Mouse (Mus musculus) heart, adult 8-10 months (tissue): ENCODE results near the gene Lrtm2. TPM values are rescaled to one million over a fixed set of nuclear protein-coding genes. Genes with fewer than 3 reads are reported as not detected.

Source experiments
- DNase-seq: peaks from one replicate; pipeline ENCODE4 v3.0.0; 2022; ENCODE audit warnings: low spot score
- total RNA-seq, 4 experiments: library from RNA; stranded (reverse); gene quantifications; 2 replicates each; pipeline ENCODE4 v1.2.4; 2022

Gene Lrtm2
- total RNA-seq, 4 experiments from 2014 or later, result 0.14 to 1.00 (median 0.23) TPM

- DNase-seq, result no peak
Measured at GRCm38 (mm10) chr6:119336124-119336523, 5.6 kb upstream of the Lrtm2 start.

DNA sequence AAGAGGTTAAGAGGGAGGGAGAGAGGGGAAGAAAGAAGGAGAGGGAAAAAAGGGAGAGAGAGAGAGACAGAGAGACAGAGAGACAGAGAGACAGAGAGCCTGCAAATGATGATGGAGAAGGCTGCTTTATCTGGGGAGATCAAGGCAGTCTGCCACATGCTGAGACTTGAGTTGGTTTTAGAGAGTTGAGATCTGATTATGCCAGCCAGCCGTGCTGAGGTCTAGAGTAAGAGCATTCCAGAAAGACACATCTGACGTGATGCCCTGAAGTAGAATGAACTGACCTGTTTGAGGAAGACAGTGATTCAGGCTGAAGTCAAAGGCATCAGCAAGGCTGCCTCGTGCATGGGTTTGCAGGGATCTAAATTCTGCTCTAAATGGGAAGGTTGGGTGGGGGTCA is 3.3 kb upstream of the Lrtm2 start:
- no peak for DNase-seq

DNA sequence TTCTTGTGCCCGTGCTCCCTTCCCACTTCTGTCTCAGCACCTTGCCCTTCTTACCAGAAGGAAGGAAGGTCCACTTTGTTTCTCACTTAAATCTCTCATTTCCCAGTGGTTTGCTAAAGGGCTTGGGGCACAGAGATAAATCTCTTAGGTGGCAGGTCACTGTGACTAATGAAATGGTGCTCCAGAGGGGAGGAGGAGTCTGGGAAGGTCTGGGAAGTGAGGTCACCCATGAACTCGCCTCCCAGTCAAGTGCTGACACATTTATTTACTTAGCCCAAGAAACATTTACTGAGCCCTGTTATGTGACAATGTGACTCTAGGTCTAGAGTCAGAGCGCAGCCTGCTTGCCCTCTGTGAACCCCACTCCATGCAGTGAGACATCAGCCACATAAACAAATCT is 2.6 kb upstream of the Lrtm2 start:
- DNase-seq, result no peak

- no peak for DNase-seq
Measured at GRCm38 (mm10) chr6:119332111-119332510, 1.5 kb upstream of the Lrtm2 start.

DNA sequence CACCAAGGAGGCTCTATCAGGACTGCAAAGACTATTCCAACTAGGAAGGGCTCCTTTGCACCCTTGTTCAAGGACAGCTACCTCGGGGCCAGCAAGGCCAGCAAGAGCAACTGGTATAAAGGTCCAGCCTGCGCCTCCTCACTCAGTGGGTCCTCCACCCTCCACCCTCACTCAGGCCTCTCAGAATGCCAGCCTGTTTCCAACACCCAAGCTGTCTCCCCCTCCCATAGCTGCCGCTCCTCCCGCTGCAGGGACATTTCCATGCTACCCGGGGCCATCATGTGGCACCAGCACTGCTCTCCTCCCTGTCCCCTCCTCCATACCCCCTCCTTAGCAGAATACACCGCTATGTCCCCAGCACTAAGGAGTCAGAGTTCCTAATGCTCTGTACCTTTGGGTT is 630 bp downstream of the Lrtm2 start:
- no peak for DNase-seq

DNA sequence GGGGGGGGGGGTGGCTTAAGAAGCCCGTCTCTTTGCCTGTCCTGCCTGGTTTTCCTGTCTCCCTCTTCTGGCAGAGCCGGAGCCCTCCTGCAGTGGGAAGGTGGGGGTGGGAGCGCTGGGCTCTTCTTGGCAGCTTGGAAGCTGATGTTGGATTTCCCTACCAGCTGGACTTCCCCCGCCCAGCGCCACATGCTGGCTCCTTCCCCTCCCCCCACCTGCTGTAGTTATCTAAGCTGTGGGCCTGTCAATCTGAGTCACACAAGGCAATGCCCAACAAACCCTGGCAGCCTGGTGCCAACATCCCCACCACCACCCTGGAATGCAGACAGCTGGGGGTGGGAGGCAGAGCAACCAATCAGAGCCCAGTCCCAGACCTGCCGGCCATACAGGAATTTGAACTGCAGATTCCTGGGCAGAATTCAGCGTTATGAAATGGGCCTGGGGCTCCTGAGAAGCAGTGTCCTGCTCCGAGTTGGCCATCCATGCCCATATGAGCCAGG is 1.3 kb downstream of the Lrtm2 start:
- DNase-seq, result no peak

- no peak for DNase-seq
Measured at GRCm38 (mm10) chr6:119328521-119329115, 1.9 kb downstream of the Lrtm2 start.

DNA sequence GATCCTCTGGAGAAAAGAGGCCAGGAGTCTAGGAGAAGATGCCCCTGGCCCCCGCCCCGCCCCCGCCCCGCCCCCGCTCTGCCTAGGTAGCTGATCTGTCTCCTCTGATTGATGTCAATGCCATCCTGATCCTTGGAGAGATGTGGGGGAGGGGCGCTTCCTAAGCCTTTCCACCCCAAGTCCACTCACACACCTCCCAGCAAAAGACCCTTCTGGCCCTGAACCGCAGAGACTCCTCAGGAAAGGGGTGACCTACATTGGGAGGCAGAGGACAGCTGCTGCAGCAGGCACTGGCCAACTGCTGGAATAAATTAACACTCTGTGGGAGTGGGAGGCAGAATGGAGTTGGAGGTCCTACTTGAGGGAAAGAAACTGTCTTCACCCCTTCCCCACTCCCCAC is 4.0 kb downstream of the Lrtm2 start:
- no peak for DNase-seq

DNA sequence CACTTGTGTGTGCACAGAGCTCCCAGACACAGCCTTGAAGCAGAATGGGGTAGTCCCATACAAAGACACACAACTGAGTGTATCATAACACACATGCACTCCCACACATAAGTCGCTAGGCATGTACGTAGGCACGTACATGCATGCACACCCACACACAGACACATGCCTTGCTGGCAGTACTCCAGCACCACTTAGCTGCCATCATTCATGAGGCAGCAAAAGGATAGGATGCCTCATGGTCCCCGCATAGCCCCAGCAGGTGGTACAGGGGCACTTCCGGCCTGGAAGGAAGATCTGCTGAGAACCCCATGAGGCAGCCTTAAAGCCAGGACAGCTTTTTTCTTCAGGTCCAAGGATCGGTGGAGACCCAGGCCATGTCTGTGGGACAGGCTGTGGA is 4.6 kb downstream of the Lrtm2 start:
- no peak for DNase-seq

DNA sequence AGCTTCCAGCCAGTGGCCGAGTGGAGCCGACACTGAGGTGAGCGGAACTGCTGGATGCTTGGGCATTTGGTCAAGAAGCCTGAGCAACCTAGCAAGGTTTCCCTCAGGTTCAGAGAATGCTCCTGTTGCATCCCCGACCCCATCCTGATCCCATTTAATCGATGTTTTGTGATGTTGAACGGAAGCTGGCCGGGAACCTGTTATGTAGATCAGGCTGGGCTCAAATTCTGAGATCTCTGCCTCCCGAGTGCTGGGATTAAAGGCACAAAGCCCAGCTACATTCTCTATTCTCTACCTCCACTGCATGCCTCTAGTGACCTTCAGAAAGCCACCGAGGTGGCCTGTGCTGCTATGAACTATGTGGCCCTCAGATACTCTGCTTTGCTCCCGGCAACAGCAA is 5.8 kb downstream of the Lrtm2 start:
- DNase-seq, result no peak

DNA sequence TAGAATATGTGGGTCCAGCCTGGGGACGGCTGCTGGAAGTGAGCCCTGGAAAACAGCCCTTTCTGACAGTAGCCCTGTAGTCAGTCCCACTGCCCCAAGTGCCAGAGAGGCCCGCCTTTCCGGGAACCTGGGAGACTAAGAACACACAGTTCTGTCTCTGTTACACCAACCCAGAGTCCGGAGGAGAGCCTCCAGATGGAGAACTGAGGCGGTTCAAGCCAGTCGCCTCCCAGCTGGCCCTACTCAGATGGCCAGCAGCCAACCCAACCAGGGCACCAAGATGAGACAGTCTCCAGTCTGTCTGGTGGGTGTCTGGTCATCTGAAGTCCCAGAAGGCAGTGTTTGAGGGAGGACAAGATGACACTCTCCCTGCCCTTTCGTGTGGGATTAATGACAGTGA is 8.8 kb downstream of the Lrtm2 start:
- no peak for DNase-seq

DNA sequence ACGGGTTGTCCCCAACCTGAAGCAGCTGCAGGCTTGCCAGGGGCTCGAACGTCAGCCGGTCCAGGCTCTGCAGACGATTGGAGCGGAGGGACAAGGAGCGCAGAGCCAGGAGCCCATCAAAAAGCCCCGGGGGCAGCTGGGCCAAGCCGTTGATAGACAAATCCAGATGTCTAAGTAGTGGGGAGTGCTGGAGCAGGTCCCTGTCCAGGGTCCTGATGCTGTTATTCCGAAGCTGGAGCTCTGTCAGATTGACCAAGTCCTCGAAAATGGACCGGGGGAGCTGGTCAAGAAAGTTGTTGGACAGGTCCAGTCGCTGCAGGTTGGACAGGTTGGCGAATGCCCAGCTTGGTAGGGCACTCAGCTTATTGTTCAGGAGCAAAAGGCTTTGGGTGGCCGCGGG is 10.1 kb downstream of the Lrtm2 start:
- DNase-seq, result no peak

DNA sequence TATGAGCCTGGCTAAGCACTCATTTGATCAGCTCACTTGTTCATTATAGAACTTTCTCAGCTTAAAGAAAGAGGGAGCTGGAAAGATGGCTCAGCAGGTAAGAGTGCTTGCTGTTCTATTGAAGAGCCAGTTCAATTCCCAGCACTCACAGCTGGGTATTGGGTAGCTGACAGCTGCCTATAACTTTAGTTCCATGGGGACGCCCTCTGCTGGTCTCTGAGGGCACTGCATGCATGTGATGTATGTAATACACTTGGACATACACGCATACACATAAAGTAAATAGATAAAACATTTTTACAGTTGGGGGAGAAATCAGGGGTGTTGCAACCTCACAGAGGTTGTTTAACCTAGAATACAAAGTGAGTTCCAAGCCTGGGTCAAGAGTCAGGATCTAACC is 11.2 kb downstream of the Lrtm2 start:
- no peak for DNase-seq

DNA sequence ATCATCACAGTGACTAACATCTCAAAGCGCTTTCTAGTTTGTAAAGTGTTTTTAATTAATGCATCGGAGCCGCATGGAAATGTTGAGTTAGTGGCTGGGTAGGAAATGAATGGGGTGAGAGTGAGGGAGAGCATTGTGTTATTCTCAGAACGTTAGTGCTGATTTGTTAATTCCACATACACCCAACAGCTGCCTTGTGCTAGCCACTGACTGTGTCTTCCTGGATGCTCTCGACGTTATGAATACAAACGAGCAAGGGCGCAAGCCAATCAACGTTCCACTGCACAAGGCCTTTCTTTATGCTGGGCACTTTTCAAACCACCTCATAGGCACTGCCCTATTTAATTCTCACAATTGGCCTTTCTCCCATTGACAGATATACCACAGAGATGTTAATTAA is 11.8 kb downstream of the Lrtm2 start:
- no peak for DNase-seq

DNA sequence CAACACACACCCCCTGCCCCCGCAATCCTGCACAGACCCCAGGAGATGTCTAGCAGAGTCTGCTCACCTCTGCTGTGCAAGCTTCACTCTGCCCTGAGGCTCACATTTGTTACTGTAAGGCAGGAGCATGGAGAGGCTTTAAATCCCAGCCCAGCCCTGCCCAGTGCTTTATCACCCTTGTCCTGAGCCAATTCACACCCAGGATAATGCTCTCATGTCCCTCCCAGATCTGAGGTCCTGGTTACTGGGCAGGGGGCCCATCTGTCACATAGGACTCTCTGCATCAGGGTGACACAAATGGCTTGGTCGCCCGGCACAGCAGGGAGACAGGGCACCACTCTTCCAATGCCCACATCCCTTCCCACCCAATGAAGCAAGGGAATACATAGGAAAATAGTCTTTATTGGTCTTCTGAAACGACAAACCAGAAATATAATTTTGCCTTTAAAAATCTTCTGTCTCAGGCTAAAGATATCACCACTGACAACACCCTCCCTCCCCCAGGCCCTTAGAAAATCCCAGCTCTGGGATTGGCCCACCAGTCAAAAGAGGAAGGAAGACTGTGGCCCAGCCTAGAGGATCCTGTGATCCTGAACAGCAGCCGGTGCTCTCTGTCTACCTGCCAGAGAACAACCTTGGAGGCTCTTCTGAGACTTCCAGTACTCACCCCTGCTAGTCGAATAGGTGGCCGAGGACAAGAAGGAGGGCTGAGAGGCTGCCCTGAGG is 15.7 kb downstream of the Lrtm2 start:
- DNase-seq, result no peak

DNA sequence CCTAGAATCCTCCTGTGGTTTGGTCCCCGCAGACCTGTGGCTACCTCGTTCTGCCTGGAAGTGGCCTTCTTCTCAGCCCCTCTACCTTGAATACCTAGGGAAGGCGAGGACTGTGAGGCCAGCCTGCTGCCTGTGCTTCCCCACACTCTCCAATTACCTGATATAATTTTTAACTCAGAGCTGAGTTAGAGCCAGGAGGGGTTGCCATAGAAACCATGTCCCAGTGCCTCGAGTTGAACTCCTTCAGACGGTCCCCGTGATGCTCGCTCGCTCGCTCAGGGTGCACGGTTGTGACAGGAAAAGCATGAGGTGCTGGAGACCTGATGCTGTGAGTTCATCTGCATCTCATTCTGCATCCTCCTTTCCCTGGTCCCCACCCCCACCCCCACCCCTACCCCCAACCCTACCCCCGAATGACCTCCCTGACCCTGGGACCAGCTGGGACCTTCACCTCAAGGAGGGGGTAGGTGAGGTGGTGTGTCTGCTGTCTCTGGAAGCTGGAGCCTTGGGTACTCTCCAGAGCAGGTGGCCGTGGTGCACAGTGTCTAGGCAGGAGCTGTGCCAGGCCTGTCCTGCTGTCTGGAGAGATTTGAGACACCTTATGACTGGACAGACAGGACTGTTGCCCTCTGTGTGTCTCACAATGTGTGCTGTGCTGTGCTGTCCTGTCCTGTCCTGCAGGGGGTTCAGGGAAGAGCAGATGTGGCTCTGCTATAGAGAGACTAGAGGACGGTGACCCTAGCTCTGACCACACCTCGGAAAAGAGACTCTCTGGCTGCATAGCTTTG is 16.8 kb downstream of the Lrtm2 start:
- no peak for DNase-seq

DNA sequence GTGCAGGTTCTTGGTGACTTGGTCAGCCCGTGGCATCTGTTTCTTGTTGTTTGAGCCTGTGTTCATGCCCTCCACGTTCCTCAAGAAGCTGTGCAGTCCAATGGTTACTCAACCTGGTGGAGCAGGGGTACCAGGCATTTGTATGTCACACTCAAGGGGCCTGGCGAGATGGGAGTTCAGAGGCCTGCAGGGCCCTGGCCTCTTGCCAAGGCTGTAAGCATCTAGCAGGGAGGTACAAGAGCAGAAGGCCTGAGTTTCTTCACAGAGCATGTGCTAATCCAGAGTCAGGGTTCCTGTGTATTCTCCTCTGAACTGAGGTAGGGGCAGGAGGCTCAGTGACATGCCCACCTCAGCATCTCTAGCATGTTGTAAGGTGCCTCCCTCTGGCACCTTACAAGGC is 17.5 kb downstream of the Lrtm2 start:
- DNase-seq, result no peak

- DNase-seq, result no peak
Measured at GRCm38 (mm10) chr6:119312381-119312780, 18.2 kb downstream of the Lrtm2 start.

GRCm38 (mm10) chr6:119310176-119310575 is 20.4 kb downstream of the Lrtm2 start:
- DNase-seq, result no peak

GRCm38 (mm10) chr6:119307867-119308413 is 22.6 kb downstream of the Lrtm2 start:
- DNase-seq, result no peak

GRCm38 (mm10) chr6:119303331-119303730 is 27.2 kb downstream of the Lrtm2 start:
- no peak for DNase-seq

DNA sequence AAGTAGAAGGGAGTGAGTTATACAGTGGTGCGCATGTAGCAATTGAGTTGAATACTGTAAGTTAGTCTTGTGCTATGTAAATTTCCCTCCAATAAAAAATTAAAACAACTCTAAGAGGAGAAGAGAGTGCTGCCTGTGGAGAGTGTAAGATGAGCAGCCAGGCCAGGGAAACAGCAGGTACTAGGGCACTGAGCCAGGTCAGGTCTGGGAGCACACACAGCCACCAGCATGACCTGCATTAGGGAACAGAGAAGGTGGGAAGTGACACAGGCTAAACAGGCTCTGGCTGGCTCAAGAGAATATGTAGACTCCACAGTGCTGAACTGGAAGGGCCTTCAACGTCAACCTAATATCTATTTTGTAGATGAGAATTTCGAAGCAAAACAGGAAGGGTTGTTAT is 29.3 kb downstream of the Lrtm2 start:
- DNase-seq, result no peak
